Mouse (Mus musculus): Measurements from ENCODE around the gene Nfkbie. TPM values are rescaled to one million over a fixed set of nuclear protein-coding genes. Genes with fewer than 3 reads are reported as not detected.

The Nfkbie gene
- 1 to 10 TPM; 3.0 to 5.6 TPM for total RNA-seq (2021)
- polyA plus RNA-seq (2012; rRNA removed) = 5.2 and 6.4 TPM in 2 replicates
- long read RNA-seq, partial matches to known transcripts = 0 of 4 reads
- long read RNA-seq, other reads (novel, unspliced or antisense) = 0 of 4 reads

DNA sequence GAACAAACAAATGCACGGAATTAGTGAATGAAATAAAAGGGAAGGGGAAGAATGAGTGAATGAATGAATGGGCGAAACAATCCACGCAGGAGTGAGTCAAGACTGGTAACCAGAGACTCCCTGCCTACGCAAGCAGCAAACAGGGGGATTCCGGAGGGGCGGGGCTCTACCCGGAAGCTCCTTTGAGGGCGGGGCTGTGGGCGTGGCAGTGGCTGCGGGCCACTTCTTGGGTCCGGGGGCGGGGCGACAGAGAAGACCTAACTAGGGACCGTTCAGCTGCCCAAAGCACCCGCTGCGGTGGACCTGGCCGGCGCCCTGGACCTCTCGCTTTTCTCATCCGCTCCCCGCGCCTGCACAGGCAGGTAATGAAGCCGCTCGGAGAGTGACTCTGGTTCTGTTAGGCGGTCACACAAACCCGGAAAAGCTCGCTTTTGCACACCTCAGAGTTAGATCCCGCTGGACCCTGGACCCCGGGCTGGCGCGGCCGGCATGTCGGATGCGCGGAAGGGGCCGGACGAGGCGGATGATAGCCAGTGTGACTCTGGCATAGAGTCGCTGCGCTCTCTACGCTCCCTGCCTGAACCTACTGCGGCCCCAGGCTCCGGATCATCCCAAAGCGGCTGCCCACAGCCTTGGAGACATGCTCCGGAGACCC, at the start of gene Nfkbie:
Nfkbie (plus strand) TSS at position 252 of the 655 bp plus-strand sequence.
- peak; percentile 98 for DNase-seq

DNA sequence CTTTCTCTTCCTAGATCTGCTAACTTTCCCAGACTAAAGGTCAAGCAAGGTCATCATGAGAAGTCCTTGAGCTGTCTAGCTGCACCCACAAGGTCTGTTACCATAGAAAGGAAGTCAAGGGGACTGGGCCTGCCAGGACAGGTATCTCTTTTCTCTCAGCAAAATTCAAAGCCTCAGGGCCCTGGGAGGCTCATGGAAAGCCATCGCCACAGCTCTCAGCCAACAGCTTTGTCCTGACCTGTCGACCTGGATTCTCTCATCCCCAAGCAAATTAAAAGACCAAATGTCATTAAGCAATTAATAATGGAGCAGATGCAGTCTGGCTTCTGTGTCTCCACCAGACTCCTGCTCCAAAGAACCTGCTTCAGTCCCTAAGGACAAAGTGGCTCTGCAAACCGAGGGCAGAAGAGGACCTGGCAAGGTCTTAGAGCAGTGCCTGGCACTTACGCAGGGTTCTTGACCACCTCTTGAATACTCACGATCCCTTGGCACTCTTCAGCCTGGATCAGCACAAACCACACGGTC, 49.5 kb upstream of the Nfkbie start:
- DNase-seq = no peak

DNA sequence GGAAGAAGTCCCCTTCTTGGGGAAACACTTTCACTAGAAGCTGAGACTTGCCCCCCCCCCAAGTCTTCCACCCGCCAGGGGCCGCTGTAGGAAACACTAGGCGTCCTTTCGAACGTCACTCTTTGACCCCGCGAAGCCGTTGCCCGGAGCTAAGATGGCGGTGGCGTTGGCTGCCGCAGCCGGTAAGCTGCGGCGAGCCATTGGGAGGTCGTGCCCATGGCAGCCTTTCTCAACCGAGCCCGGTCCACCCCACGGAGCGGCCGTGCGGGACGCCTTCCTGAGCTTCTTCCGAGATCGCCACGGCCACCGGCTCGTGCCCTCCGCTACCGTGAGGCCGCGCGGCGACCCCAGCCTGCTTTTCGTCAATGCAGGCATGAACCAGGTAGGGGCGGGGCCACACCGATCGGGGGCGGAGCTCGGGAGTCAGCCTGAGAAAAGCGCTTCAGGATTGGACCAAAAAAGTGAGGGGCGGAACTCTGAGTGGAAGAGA, 48.8 kb upstream of the Nfkbie start, which contains the start of gene Aars2:
Aars2 (plus strand) TSS at position 142 of the 490 bp plus-strand sequence.
- DNase-seq = peak; percentile 95

DNA sequence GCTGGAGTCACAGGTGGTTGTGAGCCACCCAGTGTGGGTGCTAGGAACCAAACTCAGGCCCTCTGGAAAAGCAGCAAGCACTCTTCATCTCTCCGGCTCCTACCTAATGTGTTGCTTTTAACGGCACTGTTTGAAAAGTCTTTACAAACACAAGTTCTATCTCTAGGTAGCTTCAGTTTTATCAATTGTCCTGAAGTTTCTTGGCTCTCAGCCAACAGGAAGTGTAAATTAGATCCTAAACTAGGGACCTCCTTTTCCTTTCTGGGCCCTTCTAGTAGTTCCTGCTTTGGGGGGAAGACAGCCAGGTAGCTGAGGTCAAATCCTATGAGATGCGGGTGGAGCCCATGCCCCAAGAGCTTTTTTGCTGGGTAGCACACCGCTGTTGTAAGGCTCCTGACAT, 44.6 kb upstream of the Nfkbie start:
- no peak for DNase-seq

DNA sequence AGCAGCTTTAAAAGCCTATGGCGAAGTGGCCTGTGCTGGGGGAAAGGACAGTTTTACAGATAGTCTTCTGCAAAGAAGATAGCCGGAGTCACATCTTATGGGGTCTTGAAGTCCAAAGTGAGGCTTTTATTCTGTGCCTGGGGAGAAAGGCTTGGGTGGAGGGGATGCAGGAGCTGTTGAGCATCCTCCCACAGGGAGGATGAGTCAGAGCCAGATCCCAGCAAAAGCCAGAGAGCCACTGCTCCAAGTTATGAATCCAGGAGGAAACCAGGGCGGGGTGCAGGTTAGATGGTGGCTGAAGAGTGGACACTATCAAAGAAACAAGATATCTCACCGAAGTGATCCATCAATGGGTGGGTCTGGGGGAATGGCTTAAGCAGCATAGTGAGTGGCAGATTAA, 43.7 kb upstream of the Nfkbie start:
- no peak for DNase-seq

DNA sequence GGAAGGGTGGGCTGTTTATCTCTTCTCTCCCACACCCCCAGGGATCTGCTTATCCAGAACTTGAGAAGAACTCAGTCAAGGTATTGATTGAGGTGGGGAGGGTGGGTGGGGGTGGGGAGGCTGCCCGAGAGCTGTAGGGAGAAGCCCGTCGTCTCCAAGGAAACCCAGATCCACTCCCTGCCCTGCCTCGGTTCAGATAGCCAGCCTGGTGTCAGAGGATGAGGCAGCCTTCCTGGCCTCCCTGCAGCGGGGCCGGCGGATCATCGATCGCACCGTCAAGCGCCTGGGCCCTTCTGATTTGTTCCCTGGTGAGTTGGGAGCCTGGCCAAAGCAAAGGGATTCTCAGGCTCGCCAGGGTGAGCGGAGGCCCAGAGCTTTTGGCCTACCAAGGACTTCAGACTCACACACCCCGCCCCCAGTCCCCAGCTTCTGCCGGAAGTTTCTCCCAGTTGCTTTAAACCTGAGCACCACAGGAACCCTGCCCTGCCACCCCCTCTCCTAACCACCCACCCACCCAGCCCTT, 40.2 kb upstream of the Nfkbie start:
- no peak for DNase-seq

DNA sequence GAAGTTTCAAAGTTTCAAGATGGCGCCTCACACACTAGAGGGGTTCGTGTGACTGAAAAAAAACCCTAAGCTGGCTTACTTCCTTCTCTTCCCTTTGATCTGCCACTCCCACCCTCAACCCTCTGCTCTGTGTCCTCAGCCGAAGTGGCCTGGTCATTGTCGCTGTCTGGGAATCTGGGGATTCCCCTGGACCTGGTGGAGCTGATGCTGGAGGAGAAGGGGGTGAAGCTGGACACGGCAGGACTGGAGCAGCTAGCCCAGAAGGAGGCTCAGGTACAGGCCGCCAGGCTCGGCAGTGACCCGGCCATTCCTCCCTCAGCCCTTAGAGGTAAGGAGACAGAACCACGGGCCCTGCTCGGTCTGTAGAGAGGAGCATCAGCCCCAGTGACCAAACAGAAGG, 39.7 kb upstream of the Nfkbie start:
- no peak for DNase-seq

DNA sequence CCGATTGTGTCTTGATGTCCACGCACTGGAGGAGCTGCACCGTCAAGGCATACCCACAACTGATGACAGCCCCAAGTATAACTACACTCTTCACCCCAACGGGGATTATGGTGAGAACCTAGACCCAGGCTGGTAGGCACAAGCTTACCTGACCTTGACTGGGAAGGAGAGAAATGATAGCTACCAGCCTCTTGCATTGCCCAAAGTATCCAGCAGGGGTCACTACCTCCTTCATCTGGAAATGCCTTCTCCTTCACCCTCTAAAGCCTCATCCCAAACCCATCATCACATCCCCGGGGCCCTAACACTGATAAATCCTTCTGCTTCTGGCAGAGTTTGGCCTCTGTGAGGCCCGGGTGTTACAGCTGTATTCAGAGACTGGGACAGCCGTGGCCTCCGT, 39.0 kb upstream of the Nfkbie start:
- peak; percentile 63 for DNase-seq

DNA sequence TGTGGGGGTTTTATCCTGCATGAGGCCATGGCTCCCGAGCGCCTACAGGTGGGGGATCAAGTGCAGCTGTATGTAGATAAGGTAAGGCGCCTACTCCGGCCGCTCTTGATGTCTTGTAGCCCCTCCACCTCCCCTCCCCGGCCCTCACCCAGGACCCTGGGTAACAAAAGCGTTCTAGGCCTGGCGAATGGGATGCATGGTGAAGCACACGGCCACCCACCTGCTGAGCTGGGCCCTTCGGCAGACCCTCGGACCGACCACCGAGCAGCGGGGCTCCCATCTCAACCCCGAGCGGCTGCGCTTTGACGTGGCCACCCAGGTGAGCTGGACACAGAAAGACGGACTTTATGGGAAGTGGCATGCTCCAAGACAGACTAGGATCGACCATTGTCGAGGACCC, 38.4 kb upstream of the Nfkbie start:
- no peak for DNase-seq

DNA sequence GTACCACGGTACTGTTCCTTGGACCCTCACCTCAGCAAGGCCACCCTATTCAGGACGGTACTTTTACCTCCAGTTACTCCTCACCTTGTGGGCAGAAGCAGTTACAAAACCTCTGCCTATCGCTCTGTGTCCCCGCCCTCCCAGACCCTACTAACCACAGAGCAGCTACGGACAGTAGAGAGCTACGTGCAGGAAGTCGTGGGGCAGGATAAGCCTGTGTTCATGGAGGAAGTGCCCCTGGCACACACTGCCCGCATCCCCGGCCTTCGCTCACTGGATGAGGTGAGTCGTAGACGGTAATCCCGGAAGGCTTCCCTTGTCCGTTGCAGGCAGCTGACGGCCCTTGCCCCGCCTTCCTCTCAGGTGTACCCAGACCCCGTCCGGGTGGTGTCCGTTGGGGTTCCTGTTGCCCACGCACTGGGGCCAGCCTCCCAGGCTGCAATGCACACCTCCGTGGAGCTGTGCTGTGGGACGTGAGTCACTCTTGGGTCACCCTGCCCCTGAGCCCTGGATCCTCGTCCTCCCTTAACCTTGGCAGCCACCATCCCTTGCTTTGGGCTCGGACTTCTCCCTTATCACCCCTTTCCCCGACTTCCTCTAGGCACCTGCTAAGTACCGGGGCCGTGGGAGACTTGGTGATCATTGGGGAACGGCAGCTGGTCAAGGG, 37.8 kb upstream of the Nfkbie start:
- DNase-seq = no peak

DNA sequence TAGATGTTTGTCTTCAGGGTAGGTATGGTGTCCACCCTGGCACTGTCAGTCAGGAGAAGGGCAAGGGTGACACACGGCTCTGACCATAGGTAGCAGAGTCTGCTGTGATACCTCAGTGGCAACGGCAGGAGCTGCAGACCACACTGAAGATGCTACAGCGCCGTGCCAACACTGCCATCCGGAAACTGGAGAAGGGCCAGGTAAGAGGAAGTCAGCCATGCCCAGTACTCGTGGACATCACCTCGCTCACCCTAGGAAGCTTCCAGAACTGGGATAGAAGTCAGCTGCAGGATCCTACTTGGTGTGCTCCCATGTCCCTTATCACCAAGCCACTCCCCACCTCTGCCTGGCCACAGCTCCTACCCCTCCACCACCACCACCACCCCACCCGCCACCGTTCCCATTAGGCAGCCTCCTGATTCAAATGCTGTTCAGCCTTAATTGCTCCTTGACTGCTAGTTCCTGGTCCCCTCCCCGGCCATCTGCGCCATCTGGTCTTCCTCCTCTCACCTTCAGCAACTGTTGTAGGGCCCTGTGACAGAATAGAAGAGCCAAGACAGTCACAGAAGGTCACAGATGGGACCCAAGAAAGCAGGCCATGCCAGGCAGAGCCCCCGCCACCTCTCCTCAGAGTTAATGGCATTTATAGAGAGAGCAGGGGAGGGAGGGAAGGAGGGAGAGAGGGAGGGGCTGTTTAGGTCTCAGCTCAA, 36.6 kb upstream of the Nfkbie start:
- DNase-seq = no peak

DNA sequence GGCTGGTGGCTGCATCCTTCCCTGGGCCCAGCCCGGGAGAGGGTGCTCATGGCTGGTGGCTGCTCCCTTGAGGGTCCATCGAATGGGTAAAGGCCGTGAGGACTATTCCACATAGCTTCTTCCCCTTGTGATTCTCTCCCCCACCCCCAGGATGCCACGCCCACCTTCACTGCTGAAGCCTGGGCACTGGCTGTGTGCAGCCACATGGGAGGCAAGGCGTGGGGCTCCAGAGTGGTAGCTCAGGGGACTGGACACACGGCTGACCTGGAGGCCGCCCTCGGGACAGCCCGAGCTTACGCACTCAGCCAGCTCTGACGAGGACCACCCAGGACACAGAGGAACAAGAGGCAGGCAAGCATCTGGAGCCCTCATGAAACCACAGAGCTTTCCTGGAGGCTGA, 35.4 kb upstream of the Nfkbie start:
- no peak for DNase-seq

DNA sequence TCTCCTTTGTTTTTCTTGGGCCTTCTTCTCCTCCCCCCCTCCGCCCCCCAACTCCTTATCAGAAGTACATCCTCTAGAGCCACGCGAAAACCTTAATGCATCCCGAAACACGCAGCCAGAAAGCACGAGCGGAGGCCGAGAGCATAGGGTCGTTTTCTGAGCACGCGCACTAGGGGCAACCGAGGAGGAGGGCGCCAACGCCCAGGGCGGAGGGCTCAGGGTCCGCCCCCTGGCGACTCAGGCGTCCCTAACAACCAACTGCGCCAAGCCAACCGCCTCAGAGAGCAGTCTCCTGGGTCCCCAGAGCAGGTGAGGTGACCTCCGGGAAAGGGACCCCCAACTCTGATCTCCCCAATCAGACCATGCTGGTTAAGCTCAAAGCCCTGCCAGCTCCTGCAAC, 32.2 kb upstream of the Nfkbie start, which contains the start of gene Tcte1:
Tcte1 (plus strand) TSS at position 172 of the 400 bp plus-strand sequence.
- no peak for DNase-seq

DNA sequence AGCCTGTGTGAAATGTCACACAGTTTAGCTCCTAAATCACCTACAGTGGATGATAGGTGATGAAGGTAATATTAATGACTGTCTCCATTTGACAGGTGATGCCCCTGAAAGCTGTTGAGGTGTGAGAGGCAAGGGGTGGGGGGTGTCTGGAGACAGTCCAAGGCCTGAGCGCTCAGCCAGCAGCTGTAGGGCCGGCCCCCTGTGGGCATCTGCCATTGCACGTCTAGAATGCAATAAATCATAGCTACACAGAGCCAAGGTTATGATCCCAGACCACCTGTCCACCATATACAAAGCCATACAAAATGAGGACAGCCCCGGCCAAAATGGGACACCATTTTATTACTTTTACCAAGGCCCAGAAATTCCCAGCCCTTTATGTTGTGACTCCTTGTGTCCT, 30.5 kb upstream of the Nfkbie start:
- no peak for DNase-seq

DNA sequence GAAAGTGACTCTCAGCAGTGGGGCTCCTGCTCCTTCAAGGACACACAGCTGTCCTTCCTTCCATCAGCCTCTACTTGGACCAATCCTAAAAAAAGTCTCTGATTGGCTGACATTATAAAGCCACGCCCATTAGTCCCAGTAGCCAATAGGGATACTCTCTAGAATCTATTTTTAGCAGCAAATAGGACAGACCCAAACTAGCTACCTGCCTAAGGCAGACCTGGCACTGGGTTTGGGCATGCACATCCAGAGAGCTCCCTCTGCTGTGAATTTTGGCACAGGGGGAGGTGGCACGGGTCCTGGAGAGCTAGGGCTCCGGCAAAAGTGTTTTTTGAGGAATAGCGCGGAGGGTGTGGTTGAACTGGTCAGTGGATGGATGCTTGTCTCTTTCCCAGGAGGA, 28.9 kb upstream of the Nfkbie start:
- no peak for DNase-seq

DNA sequence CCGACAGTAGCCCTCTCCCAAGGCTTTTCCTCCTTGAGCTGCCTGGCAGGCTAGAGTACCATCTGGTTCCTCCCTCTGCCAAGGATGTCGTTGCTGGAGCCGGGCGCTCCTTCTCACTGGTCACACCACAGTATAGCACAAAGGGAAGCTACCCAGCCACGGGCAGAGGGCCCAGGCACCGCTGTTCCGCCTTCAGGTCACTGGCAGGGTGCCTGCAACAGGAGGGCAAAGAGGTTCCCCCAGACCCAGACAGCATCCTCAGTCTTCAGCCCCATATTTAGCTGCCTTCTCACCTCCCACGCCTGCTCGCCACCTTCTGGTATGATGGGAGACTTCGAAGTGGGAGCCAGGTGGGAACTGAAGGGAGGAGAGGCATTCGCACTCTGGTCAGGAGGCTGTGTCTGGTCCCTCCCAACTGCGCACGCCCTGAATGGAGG, 25.1 kb upstream of the Nfkbie start:
- no peak for DNase-seq

DNA sequence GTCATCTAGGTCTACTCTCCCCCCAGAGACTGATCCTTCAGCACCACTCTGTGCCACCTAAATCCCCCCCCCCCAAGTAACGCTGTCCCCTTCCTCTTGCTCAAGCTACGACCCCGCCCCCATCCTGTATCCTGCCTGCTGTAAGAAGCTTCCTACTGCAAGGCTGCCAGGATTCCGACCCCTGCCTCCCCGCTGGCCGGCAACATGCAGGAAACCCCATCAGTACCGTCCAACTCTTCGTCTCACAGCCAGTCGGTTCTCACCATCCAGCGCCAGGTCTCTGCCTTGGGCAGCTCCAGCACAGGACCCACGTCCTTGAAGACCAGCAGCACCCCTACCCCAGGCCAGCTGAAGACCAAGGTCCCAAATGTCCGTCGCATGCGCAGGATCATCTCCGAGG, 22.6 kb upstream of the Nfkbie start:
- DNase-seq = no peak

DNA sequence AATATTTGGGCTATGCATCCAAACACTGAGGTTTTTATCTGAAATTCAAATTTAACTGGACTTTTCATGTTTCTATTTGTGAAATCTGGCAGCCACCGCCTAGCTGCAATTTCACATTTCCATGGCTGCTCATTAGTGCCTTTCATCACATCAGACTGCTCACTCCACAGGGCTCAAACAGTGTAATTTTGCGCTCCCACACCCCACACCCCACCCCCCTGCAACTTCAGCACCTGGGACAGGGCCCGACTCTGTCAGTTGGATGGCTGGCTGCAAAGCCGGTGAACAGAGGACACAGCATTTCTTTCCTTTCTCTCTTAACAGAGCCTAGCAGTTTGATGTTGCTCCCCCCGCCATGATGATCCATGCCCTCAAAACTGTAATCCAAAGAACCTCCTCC, 19.2 kb upstream of the Nfkbie start:
- no peak for DNase-seq

DNA sequence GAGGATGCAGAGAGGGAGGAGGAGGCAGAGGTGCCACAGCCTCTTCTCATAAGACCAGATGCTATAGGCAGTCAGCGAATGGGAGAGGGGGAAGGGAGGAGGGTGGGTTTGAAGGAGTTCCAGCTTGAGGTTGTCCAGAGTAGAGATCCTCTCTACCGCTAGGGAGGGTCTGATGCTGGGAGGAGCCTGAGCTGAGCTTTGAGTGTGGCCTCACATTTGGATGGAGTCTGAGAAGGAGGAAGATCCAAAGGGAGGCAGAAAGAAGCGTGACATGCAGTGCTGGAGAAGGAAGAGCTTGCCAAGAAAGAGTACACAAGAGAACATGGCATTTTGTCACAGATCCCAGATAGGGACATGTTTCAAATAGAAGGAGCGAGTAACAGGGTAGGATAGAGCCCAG, 17.1 kb upstream of the Nfkbie start:
- DNase-seq = no peak

DNA sequence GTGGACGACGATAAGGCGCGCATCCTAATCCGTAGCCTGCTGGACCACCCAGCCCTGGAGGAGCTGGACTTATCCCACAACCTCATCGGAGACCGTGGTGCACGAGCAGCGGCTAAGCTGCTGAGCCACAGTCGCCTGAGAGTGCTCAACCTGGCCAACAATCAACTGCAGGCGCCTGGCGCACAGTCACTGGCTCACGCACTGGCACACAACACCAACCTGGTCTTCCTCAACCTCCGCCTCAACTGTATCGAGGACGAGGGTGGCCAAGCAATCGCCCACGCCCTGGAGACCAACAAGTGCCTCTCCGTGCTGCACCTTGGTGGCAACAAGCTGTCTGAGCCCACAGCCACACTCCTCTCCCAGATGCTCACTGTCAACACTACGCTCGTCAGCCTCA, 15.8 kb upstream of the Nfkbie start:
- DNase-seq = no peak

DNA sequence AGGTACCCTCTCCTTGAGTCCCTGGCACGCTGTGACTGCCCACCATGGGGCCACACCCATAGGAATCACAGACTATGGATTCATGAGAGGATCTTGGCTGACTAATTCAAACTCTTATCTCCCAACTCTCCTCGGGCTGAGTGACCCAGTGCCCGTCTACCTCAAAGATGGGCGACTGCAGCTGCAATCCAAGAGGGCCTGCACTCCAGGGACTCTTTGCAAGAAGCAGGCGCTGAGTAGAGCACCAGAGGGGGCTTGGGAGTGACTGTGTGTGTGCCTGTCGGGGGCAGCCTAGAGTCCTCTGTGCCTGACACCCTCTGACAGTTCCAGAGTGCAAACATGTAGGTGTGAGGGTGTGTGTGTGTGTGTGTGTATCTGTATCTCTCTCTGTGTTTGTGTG, 13.4 kb upstream of the Nfkbie start:
- no peak for DNase-seq

DNA sequence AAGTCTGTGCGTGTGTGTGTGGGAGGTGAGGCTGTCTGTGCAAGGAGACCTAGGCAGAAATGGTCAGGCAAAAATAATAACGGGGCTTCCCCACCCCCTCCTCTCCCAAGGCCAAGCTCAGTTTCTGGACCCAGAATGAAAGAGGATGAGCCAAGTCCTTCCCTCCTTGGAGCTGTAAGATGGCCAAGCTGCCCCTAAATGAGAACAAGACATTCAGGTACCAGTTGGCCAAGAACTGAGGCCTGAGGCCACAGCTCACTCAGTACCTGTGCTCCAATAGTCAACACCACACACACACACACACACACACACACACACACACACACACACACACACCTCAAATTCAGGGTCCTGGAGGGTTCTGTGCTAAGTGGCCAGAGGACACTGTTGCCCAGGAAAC, 12.8 kb upstream of the Nfkbie start:
- no peak for DNase-seq

Data from adrenal gland, adult 2 months (tissue).